Mouse (Mus musculus) liver, postnatal 0 days (tissue): Measurements from ENCODE around the gene Atp5g3.

Source experiments
- CTCF ChIP-seq: sonication (generic); IDR thresholded peaks from 2 replicates; pipeline ENCODE4 v1.5.1; 2016; ENCODE audit warnings: antibody characterized with exemption, low read depth
- EP300 ChIP-seq: IDR thresholded peaks from 2 replicates; pipeline ENCODE4 v1.6.1; 2016; ENCODE audit warnings: antibody characterized with exemption, low read depth, mild to moderate bottlenecking

- no peak for TF ChIP-seq CTCF
- no peak for TF ChIP-seq EP300
Measured at GRCm38 (mm10) chr2:73938896-73939295, 27.8 kb upstream of the Atp5g3 start.
